Mouse (Mus musculus): ENCODE results near the gene Bag5.

DNA sequence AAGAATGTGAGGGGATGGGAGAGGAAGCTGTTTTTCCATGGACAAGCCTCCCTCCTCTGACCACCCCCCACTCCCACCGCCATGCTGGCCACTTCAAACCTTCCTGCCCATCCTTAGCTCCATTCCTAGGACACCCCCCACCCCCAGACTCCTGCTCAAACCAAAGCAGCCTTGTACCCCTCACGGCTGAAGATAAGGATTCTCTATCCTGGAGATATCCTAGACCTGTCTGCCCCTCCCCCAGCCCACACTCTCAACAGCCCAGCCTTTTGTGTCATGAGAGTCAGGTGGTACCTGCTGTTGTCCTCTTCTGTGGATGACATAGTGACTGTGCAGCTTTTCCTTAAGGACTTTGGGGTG is 25.0 kb downstream of the Bag5 start:
- TF ChIP-seq CTCF (IDR thresholded peaks at IDR 0.05; ENCODE audit: low read depth) (no peak), EP300 (IDR thresholded peaks at IDR 0.05; ENCODE audit: low read depth) (no peak)

Data from liver, postnatal 0 days (tissue).